Mouse (Mus musculus) duodenum, adult 2 months (tissue): ENCODE data around the gene Slc25a34. TPM values are rescaled to one million over a fixed set of nuclear protein-coding genes. Genes with fewer than 3 reads are reported as not detected.

ENCODE experiments used
- polyA plus RNA-seq: library from polyadenylated mRNA; depleted of rRNA; stranded (reverse); fragments of >200 nt; gene quantifications from 2 replicates; pipeline ENCODE4 v1.2.3, GENCODE M21; 2012; ENCODE audit warnings: low replicate concordance; rRNA removed

The Slc25a34 gene
- 12.3 and 26.3 TPM in 2 replicates for polyA plus RNA-seq

DNA sequence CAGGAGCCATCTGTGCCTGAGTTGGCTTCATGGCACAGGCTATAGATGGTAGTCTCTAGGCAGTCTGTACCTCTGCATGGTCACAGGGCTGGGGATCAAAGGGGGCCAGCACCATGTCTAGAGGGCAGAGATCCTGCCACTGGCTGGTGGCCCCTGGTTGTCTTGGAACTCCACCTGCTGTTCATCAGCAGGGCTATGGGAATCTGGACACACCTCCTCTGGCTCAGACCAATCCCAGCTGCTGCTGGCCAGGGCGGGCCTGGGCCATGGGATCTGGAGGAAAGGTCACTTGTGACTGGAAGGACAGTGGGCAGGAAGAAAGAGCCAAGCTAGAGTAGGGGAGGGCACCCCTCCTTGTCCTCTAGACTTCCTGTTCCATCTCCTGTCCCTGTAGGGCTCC, at the start of gene Slc25a34:
Gene Slc25a34 (minus strand): TSS at position 156 of the 400 bp plus-strand sequence.

DNA sequence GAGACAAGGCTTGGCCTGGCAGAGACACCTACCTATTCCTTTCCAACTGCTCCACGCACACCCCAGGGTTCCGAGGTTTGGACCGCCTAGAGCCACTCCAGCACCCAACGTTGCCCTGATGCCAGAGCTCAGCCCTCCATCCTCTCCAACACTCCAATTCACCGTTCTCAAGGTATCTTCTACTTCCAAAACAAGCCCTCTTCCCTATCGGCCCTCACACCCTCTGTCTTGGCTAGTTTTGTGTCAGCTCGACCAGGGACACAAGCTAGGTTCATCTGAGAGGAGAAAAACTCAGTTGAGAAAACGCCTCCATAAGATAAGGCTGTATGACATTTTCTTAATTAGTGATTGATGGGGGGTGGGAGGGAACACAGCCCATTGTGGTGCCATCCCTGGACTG, 41.2 kb upstream of the Slc25a34 start, which contains the start of gene Plekhm2:
Gene Plekhm2 (minus strand): TSS at position 101 of the 400 bp plus-strand sequence.

DNA sequence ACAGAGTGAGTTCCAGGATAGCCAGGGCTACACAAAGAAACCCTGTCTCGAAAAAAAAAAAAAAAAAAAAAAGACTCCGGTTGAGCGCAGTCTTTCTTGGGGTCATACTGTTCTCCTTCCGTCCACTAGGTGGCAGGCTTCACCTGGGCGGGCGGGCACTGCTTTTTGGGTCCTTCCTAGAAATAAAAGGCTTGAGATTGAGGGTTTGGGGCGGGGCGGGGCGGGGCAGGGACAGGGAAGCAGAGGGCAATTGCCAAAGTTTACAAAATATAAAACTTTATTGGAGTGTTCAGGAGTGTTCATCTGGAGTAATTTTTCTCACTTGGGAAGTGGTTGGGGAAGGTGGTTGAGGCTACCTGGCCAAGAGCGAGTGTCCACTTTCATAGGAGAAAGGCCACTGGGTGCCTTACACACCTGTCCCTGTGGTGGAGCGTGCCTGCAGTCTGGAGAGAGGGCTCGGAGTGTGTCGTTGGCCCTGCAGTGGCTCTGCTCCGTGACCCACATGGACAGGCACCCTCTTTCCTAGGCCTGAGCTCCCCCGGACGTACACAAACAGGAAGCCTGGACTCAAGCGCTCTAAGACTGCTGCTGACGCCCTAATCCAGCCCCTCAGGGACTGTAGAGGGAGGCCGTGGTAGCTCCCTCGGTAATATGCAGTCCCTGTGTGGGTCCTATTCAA, 4.9 kb downstream of the Slc25a34 start, which contains the start of gene Tmem82:
Gene Tmem82 (minus strand): TSS at position 69 of the 679 bp plus-strand sequence.

DNA sequence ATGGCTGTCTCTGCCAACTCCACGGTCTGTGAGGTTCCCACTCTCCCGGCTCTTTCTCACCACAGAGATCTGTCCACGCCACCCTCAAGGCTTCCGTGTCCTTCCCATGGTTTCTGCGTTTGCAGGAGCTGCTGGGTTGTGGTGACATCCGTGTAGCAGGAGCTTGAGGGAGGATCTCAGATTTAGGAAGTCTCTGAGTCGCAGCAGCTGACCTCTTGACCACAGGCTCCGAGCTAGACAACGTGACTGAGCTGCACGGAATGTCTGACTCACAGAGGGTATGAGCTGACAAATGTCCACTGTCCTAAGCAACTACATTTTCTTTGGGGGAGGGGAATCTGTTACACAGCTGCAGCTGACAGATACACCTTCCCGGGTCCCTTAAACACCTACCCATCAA, 17.8 kb downstream of the Slc25a34 start, which contains the start of gene Fblim1:
Gene Fblim1 (minus strand): TSS at position 236 of the 400 bp plus-strand sequence.

Other genes starting within 250 kb of the Slc25a34 start
- gene Clcnka, start 225.1 kb downstream of the Slc25a34 start, polyA plus RNA-seq = 0.05 and 0.07 TPM in 2 replicates
- 0.11 TPM in 1 of 2 replicates, not detected in the other for gene Clcnkb, start 207.8 kb downstream of the Slc25a34 start, polyA plus RNA-seq
- gene Hspb7, start 203.0 kb downstream of the Slc25a34 start, polyA plus RNA-seq = 4.6 and 18.4 TPM in 2 replicates
- gene Srarp, start 187.7 kb downstream of the Slc25a34 start, polyA plus RNA-seq = 0.25 TPM in 1 of 2 replicates, not detected in the other
- gene Zbtb17, start 179.2 kb downstream of the Slc25a34 start, polyA plus RNA-seq = 34.9 and 44.9 TPM in 2 replicates
- 38.0 and 39.5 TPM in 2 replicates for gene Spen, start 85.2 kb downstream of the Slc25a34 start, polyA plus RNA-seq
- 60.7 and 63.9 TPM in 2 replicates for gene Fblim1, start 17.7 kb downstream of the Slc25a34 start, polyA plus RNA-seq
- gene Tmem82, start 5.2 kb downstream of the Slc25a34 start, polyA plus RNA-seq = 71.4 and 121 TPM in 2 replicates
- gene Plekhm2, start 41.1 kb upstream of the Slc25a34 start, polyA plus RNA-seq = 10.2 and 11.0 TPM in 2 replicates
- 9.7 and 29.7 TPM in 2 replicates for gene Rsc1a1, start 61.8 kb upstream of the Slc25a34 start, polyA plus RNA-seq
- 15.8 and 22.6 TPM in 2 replicates for gene Ddi2, start 99.6 kb upstream of the Slc25a34 start, polyA plus RNA-seq
- 41.0 and 69.4 TPM in 2 replicates for gene Agmat, start 122.9 kb upstream of the Slc25a34 start, polyA plus RNA-seq
- 4.8 and 5.4 TPM in 2 replicates for gene Dnajc16, start 167.1 kb upstream of the Slc25a34 start, polyA plus RNA-seq
- 10.8 and 11.4 TPM in 2 replicates for gene Casp9, start 169.8 kb upstream of the Slc25a34 start, polyA plus RNA-seq
- gene Cela2a, start 202.3 kb upstream of the Slc25a34 start, polyA plus RNA-seq = 30.4 and 13,779 TPM in 2 replicates
- 0.39 and 112 TPM in 2 replicates for gene Ctrc, start 222.5 kb upstream of the Slc25a34 start, polyA plus RNA-seq